Mouse (Mus musculus) spleen, postnatal 14 days (tissue): Measurements from ENCODE around the gene Cntnap1.
"Not testable (repeated sequence)": the region's sequence is repeated elsewhere in the genome, so short reads cannot be mapped to it uniquely, and the experiment has no call there.

Experiments
- DNase-seq, 2 experiments: peaks; one replicate each; pipeline ENCODE4 v3.0.0; 2021 to 2022; ENCODE audit warnings: low spot score in 2 of 2

Gene Cntnap1

DNA sequence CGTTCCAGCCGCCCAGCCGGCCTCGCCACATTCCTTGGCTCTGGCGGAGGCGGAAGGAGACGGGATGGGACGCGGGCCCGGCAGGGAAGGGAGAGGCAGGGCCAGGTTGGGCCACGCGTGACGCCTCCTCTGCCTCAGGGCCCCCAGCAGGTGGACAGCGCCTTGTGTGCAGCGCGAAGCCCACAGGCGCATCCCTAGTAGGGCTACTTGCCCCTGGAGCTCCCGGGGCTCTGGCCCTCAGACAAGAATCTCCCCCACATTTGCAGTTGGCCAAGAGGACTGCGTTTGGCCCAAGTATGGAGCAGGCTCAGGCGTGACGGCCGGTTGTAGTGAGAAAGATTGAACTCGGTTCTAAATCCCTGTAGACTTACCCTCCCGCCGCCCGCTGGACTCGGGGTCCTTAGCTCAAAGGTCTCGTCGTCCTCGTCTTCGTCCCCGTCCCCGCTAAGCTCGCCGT, at the start of gene Cntnap1:
Cntnap1 (plus strand) TSS at position 170 of the 457 bp plus-strand sequence.
- DNase-seq: no peak

DNA sequence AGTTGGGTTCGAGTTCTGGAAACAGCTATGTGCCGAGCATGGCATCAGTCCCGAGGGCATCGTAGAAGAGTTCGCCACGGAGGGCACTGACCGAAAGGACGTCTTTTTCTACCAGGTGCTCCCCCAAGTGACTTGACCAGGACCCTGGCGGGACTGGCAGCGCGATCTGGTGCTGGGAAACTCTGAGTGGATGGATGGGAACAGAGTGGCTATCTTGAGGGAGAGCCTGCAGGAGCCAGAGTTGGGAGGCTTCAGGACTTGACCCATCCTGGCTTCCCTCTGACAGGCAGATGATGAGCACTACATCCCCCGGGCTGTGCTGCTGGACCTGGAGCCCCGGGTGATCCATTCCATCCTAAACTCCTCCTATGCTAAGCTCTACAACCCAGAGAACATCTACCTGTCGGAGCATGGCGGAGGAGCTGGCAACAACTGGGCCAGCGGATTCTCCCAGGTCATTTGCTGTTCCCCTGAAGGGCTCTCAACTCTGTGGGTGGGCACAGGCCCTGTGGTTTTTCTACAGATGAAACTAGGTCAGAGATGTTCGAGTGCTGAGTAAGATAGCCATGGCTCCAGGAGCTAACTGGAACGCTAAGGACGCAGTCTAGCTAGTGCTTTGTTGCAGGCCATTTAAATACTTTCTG, 49.7 kb upstream of the Cntnap1 start:
- peak in 1 of 2 experiments; percentile 6 for DNase-seq

DNA sequence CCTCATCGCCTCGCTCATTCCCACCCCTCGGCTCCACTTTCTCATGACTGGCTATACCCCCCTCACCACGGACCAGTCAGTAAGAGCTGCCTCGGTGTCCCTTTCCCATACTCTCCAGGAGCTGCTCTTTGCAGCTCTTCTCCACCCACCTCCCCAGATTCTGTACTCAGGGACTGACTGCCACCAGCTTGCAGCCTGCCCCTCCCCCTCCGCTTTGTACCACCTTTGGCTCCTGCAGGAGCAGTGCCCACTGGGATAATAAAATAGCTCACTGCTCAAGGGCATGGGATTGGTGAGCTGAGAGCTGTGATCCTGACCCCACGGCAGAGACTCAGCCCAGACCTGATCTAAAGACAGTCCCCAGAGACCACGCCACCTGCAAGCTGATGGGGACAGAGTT, 45.8 kb upstream of the Cntnap1 start:
- DNase-seq: not testable (repeated sequence)

GRCm38 (mm10) chr11:101125008-101125407, 45.3 kb upstream of the Cntnap1 start:
- not testable (repeated sequence) for DNase-seq

- no peak for DNase-seq
These were observed 43.2 kb upstream of the Cntnap1 start for GRCm38 (mm10) chr11:101127075-101127474.

- DNase-seq: no peak
These were observed 41.2 kb upstream of the Cntnap1 start for GRCm38 (mm10) chr11:101128996-101129577.

DNA sequence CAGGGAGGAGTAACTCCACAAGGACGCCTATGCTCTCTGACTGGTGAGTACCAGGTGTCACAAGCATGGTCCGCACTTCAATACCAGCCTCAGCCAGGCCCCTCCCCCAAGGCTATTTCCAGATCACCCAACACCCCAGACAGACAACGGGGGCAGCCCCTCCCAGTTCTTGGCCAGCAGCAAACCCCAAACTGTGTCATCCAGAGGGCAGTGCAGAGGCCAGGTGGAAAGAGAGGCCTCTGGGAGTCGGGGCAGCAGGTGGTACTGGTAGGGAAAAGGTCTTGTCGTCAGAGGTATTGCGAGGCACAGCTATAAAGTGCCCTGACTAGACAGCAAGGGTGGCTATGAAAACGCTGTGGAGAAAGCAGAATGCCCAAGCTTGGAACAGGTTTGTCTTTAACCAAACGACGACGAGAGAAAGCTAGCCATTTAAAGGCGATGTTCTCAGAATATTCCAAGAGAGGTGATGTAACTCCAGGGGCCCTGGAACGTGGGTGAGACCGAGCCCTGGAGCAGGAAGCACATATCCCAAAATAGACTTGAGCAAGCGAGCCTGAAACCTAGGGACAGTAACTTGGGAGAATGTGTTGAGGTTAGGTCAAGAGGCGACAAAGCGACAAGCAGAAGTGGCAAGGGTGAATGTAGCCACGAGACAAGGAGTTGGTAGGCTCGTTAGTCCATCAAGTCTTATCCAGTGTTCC, 40.1 kb upstream of the Cntnap1 start:
- no peak for DNase-seq

- DNase-seq: no peak
These were observed 39.1 kb upstream of the Cntnap1 start for GRCm38 (mm10) chr11:101131187-101131586.

DNA sequence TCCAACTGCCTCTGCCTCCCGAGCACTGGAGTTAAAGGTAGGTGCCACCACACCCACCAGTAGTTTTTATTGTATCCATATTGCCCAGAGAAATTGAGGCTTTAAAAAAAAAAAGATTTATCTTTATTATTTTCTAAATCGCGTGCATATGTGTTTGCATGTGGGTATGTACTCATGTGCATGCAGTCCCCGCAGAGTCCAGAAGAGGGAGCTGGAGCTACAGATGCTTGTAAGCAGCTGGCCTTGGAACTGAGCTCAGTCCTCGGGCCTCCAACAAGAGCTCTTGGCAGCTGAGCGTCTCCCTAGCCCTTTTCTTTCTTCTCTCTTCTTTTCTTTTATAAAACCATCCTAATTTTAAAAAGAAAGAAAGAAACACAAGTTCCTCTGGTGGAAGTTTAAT, 38.6 kb upstream of the Cntnap1 start:
- peak in 1 of 2 experiments; percentile 16 for DNase-seq

DNA sequence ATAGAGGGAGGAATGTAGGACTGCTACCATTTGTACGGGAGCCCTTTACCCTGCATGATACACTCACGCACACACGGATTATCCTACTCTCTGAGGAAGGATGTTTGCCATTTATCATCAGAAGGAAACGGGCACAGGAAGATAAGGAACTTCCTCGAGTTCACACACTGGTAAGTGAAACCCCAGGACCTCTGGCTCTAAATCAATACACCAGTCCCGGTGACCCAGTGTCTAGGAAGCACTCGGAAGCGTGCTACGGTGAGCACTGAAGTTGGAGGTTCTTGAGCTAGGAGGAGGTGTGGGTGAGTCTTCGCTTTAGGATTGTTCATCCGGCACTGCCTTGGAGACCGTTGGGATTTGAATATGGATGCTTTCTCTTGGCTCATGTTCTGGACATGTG, 37.3 kb upstream of the Cntnap1 start:
- DNase-seq: no peak

DNA sequence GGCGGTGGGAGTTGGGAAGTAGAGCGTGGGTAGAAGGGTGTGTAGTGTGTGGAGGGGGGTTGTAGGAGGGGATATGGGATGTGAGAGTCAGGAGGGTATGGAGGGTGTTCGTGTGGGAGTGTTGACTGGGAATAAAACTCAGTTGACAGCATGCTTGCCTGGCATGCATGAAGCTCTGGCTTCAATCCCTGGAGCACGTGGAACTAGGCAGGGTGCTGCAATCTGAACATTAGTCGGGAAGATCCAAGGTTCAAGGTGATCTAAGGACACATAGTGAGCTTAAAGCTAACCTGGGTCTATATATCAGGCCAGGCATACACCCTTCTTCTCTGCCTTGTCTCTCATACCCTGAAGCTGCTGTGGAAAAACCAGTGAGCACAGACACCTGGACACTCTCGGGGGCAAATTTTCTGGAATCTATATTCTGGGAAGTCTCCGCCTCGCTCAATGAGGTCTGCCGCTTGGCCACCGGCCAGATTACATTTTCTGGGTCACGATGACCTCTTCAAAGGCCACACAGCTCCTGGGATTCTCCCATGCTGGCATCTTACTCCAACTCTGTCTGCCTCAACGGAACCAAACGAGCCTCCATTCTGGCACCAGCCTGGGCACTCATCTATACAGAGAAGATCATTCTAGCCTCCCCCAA, 36.0 kb upstream of the Cntnap1 start:
- no peak for DNase-seq

- no peak for DNase-seq
These were observed 33.3 kb upstream of the Cntnap1 start for GRCm38 (mm10) chr11:101137000-101137399.

DNA sequence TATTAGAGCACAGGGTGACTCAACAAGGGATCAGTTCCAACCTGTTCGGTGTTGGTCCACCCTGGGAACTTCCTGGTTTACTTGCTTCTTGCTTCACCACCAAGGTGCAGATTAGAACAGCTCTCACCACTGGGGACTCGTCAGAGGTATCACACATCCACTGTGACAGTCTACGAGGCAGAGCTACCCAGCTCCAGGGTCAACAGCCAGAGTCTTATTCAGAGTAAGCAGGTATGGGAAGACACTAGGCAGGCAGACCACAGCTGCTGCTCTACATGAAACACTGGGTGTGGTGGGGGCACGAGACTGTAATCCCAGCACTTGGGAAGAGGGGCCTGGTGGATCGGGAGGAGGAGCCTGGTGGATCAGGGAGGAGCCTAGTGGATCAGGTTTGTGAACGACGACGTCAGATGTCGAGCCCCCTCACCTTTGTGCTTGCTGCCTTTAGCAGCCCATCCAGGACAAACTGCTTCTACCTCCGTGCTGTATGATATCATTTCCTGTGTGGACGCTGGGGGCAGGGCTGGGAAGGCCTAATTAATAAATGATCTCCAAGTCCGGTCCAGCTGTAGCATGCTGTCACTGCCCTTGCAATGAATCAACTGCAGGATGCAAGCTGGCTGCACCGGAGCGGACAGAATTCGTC, 31.7 kb upstream of the Cntnap1 start:
- no peak for DNase-seq

DNA sequence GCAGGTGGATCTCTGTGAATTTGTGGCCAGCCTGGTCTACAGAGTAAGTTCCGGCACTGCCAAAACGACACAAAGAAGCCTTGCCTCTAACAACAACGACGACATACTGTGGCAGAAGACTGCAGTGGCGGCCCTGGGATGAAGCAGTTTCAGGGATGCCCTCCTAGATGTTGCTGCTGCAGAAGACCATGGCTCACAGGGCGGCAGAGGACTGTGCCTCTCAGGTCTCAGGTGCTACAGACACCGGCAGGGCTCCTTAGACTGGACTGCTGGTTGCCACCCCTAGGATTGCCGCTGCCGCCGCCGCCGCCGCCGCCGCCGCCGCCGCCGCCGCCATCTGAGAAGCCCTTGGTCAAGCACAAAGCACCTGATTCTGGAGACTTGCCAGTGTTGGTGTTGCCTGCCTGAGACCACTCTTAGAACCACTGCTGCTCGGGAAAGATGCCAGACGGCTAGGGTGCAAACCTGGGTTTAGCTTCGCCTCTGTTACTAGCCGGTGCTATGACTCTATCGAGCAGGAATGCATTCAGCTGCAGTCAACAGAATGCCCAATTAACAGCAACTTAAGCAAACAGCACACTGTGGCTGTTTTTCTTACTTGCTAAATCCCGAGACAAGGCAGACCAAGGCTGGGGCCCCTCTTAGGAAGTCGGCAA, 30.0 kb upstream of the Cntnap1 start:
- no peak for DNase-seq

DNA sequence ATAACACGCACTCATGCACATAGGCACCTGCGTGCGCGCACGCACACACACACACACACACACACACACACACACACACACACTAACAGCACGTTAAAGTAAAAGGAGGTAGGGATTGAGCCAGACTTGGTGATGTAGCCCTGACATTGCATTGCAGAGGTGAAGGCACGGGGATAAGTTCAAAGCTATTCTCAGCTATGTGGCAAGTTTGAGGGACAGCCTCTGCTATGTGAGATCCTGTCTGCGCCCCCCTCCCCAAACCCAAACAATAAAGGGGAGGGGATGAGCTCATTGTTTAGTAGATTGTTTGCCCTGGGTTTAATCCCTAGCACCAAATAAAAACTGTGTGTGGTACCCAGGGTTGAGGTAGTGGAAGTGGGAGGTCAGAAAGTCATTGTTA, 29.2 kb upstream of the Cntnap1 start:
- no peak for DNase-seq

DNA sequence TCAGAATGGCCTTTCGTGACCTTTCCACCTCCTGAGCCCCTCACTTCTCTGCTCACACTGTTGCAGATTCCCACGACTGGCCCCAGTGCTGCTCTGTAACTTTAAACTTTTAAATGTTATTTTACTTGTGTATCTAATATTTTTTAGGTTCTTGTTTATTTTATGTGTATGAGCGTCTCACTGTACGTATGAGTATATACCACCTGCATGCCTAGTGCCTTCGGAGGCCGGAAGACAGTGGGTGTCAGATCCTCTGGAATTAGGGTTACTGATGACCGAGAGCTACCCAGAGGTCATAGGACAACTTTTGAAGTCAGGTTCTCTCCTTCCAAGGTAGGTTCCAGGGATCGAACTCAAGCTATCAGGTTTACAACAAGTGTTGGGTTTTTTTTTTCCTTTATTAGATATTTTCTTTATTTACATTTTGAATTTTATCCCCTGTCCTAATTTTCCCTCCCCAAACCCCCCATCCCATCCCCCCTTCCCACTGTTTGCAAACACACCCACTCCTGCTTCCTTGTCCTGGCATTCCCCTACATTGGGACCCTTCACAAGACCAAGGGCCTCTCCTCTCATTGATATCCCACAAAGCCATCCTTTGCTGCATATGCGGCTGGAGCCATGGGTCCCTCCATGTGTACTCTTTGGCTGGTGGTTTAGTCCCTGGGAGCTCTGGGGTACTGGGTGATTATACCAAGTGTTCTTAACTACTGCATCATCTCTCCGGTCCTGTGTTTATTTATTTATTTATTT, 27.9 kb upstream of the Cntnap1 start:
- no peak for DNase-seq

- DNase-seq: no peak
These were observed 26.7 kb upstream of the Cntnap1 start for GRCm38 (mm10) chr11:101143338-101144225.

- no peak for DNase-seq
These were observed 23.9 kb upstream of the Cntnap1 start for GRCm38 (mm10) chr11:101146377-101146776.

DNA sequence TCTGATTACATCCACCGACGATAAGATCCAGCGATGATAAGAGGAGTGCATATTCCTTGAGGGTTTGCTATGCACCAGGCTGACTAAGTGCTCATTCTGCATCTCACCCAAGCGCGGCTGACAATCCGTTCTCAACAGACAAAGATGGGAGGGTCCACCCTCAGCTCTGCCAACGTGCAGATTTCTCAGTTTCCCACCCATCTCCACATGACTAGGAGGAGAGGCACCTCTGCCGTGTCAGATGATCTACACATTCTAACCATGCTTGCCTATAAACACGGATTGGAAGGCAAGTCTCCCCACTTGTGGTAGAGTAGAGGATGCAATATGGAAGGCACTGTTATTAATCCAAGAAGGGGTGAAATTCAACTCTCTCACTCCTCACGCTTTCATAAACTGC, 21.6 kb upstream of the Cntnap1 start:
- no peak for DNase-seq
